Mouse (Mus musculus): ENCODE results near the gene Acss3. TPM values are rescaled to one million over a fixed set of nuclear protein-coding genes. Genes with fewer than 3 reads are reported as not detected.

Acss3 gene
- 0.02 and 0.06 TPM in 2 replicates for polyA plus RNA-seq (2012; rRNA removed; ENCODE audit: low replicate concordance)

DNA sequence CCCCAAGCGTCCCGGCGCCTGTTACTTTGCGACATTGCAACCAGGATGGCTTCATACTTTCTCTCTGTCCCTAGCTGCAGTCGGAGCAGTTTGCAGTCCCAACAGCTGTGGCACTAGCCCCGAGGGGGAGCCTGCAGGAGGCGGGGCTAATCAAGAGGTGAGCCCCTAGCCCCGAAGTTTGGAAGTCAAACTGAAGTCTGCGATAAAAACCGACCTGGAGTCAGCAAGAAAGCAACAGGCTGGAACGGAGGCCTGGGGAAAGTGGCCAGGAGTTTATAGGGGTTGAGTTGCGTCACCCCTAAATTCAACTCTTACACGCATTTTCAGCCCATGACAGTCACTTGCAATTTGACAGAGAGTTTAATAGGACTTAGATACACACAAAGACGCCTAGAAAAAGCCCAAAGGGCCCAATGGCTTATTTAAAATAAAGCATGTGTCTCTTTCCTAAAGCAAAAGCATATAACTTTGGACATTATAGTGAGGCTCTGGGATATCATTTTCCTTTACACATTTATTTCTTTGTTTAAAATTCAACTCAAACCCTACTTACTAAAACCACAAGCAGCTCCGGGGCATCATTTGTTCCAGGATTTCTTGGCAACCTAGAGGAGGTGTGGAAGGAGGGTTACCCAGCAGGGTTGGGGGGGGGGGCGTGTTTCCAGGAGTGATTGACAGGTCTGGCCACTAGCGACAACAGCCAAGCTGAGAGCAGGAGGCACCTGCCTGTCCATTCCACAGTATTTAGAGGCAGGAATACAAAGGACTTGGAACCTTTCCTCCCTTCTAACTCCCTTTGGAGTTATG is at the start of gene Acss3:
Gene Acss3 (minus strand): TSS at position 140 of the 807 bp plus-strand sequence.

Other genes with a start within 250 kb of the Acss3 start
- gene Lin7a, start 148.0 kb upstream of the Acss3 start, polyA plus RNA-seq (2012; rRNA removed; ENCODE audit: low replicate concordance) = not detected in 2 replicates

Measured in duodenum, adult 2 months (tissue).